Mouse (Mus musculus): Measurements from ENCODE around the gene Cttnbp2. TPM values are rescaled to one million over a fixed set of nuclear protein-coding genes. Genes with fewer than 3 reads are reported as not detected.

The Cttnbp2 gene
- polyA plus RNA-seq (2012; rRNA removed), result 58.7 and 59.4 TPM in 2 replicates

DNA sequence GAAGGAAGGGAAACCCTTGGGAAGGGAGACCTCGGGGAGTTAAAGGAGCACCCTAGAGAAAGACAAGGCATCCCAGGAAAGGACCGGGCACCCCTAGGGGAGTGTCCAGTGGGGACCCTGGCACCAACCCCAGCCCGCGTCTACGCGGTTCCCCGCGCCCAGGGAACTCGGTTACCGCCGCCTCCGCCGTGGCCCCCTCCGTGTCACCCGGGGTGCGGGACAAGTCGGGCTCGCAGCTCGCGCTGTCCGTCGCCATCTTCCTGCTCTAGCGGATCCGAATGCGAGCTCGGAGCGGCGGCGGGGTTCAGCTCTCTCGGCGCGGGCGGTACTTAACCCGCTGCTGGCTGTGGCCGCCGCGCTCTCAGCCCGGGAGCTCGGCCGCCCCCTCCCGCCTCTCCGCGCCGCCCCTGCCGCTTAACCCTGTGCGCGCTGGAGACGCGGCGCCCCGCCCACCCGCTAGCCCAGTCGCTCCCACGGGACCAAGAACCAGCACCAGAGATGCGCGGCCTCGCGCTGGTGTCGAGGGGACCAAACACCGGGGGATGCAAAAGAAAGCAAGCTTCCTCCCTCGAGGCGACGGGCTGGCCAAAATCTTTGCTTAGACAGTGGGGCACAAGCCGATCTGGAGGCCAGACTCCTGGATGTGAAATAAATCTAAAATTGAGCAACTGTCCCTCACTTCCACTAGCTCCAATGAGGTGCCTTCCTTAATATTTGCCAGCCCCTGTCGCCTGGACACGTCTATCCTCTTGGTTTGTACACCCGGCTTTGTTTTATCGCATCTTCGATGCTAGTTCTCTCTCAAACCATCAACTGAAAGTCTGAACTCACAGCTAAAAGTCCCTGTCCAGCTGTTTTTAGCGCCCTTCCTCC, at the start of gene Cttnbp2:
Cttnbp2 (minus strand) TSS at position 364 of the 873 bp plus-strand sequence.

